Mouse (Mus musculus) kidney, adult 18-20 months (tissue): ENCODE results near the gene Crlf3.
"Not testable (repeated sequence)": the region's sequence is repeated elsewhere in the genome, so short reads cannot be mapped to it uniquely, and the experiment has no call there.

ENCODE experiments used
- DNase-seq: peaks from one replicate; pipeline ENCODE4 v3.0.0; 2021

Gene Crlf3

DNA sequence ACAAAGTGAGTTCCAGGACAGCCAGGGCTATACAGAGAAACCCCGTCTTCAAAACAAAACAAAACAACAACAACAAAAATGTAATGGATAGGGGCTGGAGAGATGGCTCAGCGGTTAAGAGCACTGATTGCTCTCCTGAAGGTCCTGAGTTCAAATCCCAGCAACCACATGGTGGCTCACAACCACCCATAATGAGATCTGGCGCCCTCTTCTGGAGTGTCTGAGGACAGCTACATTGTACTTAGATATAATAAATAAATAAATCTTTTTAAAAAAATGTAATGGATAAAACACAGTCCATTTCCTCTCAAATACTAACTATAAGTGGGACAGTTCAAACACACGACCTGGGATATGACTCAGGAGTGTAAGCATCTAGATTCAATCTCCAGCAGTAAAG, 14.4 kb downstream of the Crlf3 start:
- not testable (repeated sequence) for DNase-seq

DNA sequence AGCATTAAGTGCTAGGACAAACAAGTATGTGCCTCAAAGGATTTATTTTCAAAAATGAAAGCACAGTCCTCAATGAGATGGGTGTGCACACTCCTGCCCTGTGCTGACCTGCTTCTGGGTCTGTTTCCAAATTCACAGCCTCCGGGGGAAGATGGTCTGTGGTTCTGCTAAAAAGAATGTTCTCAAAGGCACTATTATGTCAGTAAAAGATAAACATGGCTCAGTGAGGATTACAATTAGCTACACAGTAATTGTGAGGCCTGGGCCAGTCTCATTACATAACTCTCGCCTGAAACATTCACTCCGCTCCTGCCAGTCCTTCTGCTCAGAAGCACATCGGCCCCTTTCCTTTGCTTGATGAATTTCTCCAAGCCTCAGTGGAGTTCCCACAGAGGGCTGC, 18.6 kb downstream of the Crlf3 start:
- peak; percentile 10 for DNase-seq

DNA sequence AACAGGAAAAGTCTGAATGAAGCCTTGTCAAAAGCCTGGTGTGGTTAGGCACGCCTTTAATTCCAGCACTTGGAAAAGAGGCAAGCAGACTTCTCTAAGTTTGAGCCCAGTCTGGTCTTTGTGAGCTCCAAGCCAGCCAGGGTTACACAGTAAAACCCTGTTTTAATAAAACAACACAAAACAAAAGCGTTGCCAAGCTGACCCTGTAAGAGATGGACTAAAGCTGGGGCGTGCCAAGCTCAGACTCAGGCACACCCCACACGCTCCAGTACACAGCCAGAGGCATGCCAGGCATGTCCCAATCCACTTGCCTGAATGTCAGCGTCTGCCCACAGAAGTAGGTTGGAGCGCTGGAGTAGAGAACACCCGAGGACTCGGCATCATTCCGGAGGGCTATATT, 24.6 kb downstream of the Crlf3 start:
- peak; percentile 38 for DNase-seq

DNA sequence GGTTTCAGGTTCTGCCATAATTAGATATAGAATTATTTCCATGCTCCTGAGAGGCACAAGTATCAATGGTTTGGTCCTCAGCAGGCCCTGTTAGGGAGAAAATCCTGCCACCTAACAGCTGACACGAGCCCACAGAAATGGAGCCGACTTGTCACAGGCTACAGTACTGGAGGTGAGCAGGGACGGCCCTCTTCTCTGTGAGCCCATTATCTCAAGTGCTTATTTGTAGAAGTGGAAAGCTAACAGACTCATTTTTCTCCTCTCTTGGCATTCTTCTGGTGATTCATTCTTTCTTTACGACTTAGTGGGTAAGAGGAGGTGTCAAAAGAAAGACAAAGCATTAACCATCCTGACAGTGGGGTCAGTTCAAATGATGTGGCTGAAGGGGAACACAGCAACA, 26.1 kb downstream of the Crlf3 start:
- no peak for DNase-seq

DNA sequence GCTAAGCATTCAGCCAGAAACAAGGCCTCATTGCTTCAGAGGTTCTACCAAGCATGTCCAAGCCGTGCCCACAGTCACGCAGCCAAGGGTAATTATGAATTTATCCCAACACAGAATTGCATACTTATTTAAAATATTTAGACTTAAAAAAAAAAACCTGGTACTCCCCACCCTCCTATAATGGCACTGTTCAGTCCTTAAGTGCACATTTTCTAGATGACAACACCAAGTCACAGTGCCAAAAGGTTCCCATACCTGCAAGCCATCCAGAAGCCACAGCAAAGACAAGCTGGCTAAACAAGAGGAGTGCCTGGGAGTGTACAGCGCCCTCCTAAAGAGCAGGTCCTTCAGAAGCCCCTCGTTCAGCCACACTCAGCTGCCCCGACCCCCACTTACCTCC, 27.6 kb downstream of the Crlf3 start:
- no peak for DNase-seq

DNA sequence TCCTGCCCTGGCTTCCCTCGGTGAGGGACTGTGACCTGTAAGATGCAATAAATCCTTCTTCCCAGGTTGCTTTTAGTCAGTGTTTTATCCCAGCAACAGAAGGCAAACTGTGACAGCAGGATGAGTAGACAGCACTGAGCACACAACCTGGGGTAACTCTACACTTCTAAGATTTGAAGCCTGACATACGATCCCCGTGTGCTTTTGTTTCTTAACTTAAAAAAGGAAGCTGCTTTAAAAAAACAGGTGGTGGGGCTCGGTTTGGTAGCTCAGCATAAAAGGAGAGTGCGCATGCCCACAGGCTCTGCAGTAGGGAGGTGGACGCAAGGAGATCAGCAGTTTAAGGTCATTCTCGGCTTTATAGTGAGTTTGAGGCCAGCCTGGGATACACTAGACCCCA, 28.3 kb downstream of the Crlf3 start:
- DNase-seq = no peak

DNA sequence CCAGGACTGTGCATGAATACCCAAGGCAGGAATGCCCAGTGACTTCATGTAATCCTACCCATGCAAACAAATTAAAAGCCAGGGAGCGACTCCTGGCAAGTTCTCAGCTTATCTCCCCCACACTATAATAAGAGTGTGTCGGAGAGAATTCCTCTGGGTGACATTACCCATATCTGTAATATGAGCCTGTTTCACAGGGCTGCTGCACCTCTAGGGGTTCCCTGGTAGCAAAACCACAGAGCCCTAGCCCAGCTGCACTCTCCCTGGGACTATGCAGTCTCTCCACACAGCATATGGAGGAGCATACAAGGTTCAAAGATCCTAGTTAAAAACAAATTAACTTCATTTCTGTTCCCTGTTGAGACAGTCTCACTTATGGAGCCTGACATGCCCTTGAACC, 30.7 kb downstream of the Crlf3 start:
- no peak for DNase-seq

DNA sequence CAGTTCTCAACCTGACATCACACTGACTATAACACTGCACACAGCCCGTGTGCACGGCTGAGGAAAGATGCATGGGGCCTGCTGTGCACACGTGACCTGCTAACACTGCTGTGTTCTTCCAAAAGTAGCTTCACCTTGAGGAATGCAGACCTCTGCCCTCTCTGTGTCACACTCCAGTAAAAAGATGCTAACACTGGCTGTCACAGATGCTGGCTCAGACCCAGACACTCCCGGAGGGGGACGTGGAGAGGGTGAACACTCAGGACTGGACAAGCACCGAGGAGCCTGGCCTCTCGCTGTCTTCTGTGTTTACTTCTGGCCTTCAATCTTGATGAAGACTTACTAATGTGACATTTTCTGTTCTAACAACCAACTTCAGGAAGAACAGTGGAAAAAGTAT, 33.9 kb downstream of the Crlf3 start:
- DNase-seq = peak; percentile 14

DNA sequence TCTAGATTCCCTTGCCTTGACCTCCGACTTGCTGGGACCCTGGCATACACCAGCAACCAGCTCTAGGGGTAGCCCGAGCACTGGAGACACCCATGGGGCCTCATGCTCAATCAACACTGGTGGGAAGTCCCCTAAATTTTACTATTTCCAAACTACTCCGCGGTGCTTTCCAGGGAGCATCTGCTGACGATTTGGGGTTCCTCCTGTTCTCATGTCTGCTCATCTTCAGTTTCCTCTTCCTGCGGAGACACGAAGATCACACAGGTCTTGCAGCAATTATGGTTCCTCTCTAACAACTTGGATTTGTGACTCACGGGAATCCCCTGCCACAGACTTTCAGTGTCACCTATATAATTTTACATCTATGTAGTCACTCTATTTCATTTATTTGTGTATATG, 37.4 kb downstream of the Crlf3 start:
- DNase-seq = no peak

DNA sequence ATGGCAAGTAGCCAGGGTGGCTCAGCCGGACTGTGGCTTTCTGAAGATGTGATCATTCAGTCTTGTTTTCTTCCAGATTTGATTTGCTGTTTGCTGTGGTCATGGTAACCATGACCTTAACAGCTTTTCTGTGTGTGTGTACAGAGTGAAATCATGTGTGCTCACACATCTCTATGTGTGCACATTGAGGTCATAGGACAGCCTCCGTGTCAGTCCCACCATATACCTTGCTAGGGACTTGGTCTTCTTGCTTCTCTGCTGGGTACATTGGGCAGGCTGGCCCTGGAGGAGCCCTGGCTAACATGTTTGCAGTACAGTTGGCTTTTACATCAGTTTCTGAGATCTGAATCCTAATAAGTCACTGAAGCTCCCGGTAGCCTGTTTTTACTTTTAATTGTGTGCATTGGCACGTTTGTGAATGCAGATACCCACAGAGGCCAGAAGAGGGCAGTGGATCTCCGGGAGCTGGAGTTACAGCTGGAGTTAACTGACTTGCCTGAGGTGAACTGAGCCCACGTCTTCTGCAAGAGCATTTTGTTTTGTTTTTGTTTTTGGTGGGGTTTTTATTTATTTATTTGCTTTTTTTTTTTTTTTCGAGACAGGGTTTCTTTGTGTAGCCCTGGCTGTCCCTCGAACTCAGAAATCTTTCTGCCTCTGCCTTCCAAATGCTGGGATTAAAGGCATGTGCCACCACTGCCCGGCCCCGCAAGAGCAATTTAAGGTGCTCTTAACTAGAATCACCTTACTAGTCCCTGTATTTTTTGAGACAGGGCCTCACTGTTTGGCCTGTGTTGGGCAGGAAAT, 38.0 kb downstream of the Crlf3 start:
- peak; percentile 51 for DNase-seq

DNA sequence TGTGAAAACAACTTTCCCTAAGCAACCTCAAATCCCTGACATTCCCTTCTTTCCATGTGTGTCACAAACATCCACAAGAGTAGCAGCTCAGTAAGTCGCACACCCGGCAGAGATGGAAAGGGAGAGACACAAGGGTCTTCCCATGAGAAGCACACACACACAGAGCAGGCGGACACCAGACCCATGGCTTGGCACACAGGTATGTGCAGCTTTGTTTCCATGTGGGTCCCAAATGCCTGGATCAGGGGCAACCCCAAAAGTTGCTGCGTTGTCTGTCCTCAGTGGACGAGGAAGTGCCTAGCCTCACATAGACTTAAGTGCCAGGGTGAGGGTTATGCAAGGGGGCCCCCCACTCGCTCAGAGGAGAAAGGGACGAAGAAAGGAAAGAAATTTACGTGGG, 43.3 kb downstream of the Crlf3 start:
- no peak for DNase-seq

DNA sequence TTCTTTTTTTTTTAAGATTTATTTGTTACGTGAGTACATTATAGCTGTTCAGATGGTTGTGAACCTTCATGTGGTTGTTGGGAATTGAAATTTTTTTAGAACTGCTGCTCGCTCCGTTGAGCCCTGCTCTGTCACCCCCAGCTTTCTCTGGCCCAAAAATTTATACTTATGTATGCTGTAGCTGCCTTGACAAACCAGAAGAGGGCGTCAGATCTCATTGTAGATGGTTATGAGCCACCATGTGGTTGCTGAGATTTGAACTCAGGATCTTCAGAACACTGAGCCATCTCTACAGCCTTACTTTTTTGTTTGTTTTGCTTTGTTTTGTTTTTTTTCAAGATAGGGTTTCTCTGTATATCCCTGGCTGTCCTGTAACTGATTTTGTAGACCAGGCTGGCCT, 59.5 kb downstream of the Crlf3 start:
- DNase-seq = no peak

DNA sequence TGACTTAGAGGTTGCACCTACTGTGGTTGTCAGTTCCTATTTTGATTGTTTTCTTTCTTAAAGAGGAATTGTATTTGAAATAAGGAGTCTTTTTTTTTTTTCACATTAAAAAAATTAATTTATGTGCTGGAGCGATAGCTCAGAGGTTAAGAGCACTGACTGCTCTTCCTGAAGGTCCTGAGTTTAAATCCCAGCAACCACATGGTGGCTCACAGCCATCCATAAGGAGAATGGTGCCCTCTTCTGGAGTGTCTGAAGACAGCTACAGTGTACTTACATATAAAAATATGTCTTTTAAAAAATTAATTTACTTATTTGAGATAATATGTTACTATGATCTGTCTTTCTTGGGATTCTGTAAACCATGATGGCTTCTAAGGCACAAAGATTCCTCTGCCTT, 61.0 kb downstream of the Crlf3 start:
- DNase-seq = no peak

DNA sequence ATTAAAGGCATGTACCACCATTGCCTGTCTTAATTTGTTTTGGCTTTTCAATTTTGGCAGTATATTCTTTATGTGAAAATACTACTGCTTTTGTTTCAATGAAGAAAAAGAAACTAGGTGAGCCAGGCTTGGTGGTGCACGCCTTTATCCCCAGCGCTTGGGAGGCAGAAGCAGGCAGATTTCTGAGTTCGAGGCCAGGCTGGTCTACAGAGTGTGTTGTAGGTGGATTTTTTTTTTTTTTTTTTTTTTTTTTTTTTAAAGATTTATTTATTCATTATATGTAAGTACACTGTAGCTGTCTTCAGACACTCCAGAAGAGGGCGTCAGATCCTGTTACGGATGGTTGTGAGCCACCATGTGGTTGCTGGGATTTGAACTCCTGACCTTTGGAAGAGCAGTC, 64.3 kb downstream of the Crlf3 start:
- not testable (repeated sequence) for DNase-seq
